Mouse (Mus musculus) intestine, embryonic 15.5 days (tissue): ENCODE results near the gene Gm38394. TPM values are rescaled to one million over a fixed set of nuclear protein-coding genes. Genes with fewer than 3 reads are reported as not detected.
A peak's percentile ranks its signal among the peaks of the same experiment; 100 is the strongest.

Source experiments
- ATAC-seq: fragments of 200-750 bp; cut with Nextera tagmentation; 2 replicates; pipeline ENCODE4 v1.8.0; 2017; ENCODE audit warnings: moderate TSS enrichment, moderate library complexity
- H3K27ac ChIP-seq: fragments of 300-500 bp; sonication (generic); 2 replicates; pipeline ENCODE4 v1.5.1; 2015; ENCODE audit warnings: mild to moderate bottlenecking, inconsistent platforms
- H3K27me3 ChIP-seq: fragments of 300-500 bp; sonication (generic); replicated peaks from 2 replicates; pipeline ENCODE4 v1.6.1; 2015; ENCODE audit warnings: inconsistent platforms
- H3K36me3 ChIP-seq: fragments of 300-500 bp; sonication (generic); 2 replicates; pipeline ENCODE4 v1.6.1; 2015; ENCODE audit warnings: inconsistent platforms
- H3K4me1 ChIP-seq: fragments of 300-500 bp; sonication (generic); replicated peaks from 2 replicates; pipeline ENCODE4 v1.6.1; 2015; ENCODE audit warnings: inconsistent platforms
- H3K4me2 ChIP-seq: fragments of 300-500 bp; sonication (generic); replicated peaks from 2 replicates; pipeline ENCODE4 v1.6.1; 2015; ENCODE audit warnings: mild to moderate bottlenecking, inconsistent platforms
- H3K4me3 ChIP-seq: fragments of 300-500 bp; sonication (generic); replicated peaks from 2 replicates; pipeline ENCODE4 v1.5.1; 2015; ENCODE audit warnings: inconsistent platforms
- H3K9ac ChIP-seq: fragments of 300-500 bp; sonication (generic); 2 replicates; pipeline ENCODE4 v1.6.1; 2015; ENCODE audit warnings: inconsistent platforms
- H3K9me3 ChIP-seq: fragments of 300-500 bp; sonication (generic); 2 replicates; pipeline ENCODE4 v1.6.1; 2016; ENCODE audit warnings: inconsistent platforms
- WGBS: fragments of 180-500 bp; shearing (Covaris S2); methylation state at CpG from one replicate; pipeline ENCODE4 v1.1.7; 2015; 5-methylcytosine and 5-hydroxymethylcytosine counted together
- polyA plus RNA-seq: library from polyadenylated mRNA; unstranded; fragments of >200 nt; fragmentation: Nextera tagmentation; extraction: Ambion mirVana; gene quantifications from 2 replicates; pipeline ENCODE4 v1.2.1, GENCODE M21; 2015

The Gm38394 gene
- polyA plus RNA-seq, 1 experiment from 2014 or later: 5.0 TPM

DNA sequence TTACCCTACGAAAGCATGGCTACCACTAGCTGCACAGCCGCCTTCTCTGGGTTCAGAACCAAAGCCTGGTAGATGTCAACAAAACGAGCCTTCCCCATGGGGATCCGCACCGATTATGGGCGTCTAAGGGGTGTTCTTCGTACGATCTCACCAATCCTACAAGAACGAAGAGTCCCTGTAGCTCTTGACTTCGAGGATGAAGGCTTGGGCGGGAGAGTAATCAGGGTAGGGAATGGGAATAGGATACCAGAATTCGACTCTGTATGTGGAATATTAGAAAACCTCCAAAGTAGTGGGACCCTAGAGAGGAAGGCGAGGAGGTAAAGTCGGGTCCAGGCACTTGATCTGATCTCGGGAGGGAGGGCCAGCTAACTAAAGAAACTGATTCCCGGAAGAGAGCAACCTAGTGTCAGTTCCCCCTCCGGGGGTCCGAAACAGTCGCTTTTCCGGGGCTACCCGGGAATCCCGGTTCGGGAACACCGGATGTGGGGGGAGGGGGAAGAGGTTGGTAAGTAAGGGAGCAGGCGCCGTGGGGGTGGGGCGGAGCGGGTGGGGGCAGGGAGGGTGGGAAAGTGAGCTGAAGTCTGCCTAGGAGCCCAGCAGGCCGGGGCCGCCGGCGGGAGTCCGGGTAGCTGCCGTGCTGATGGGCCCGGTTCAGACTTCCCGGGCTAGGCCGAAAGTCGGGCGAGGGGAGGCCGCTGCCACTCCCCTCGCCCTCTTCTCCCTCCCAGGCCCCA lies 484 bp downstream of the Gm38394 start, which contains the start of gene Zbed6:
Gene Zbed6 (minus strand): TSS at position 420 of the 737 bp plus-strand sequence.
- H3K4me2 ChIP-seq: peak within 1 kb of the TSS; percentile 66
- no peaks in the 10 kb centered on the region for H3K36me3 ChIP-seq
- no peaks in the 10 kb centered on the region for H3K9me3 ChIP-seq
- under 1% methylated on average over 41 of the region's 41 CpGs for WGBS
- peak within 1 kb of the TSS; percentile 70 for H3K4me3 ChIP-seq
- H3K4me1 ChIP-seq: peaks cover 24% of the 10 kb centered on the region
- peak within 1 kb of the TSS; percentile 83 for H3K9ac ChIP-seq
- H3K27ac ChIP-seq: peak within 1 kb of the TSS; percentile 89
- H3K27me3 ChIP-seq: no peaks in the 10 kb centered on the region
- ATAC-seq: peak; percentile 83

DNA sequence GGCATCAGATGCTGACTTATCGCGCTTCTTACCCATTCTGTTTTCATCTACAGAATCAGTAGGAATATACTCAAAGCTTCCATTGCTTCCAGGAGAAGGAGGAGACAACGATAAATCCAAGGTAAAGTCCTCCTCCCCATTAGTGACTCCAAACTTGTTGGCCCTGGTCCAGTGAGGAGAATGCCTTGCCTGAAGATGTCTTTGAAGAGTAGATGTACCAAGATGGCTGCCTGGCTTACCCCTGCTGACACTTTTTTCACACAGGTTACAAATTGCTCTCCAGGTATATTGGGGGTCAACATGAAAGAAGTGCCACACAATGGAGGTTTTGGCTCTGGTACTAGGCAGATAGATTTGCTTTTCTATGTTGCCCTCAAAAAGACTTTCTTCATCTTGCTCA lies 2.2 kb downstream of the Gm38394 start:
- Histone ChIP-seq H3K27me3 (no peaks in the 10 kb centered on the region), H3K9ac (no peak overlapping the region), H3K27ac (no peak overlapping the region), H3K36me3 (no peaks in the 10 kb centered on the region), H3K9me3 (no peaks in the 10 kb centered on the region), H3K4me3 (0 out of 2 replicates have a peak overlapping the region, but pooled peaks have one; percentile 70), H3K4me2 (peak overlapping the region; percentile 66; the same call in 1 of the 2 replicates), H3K4me1 (peaks cover 25% of the 10 kb centered on the region)
- ATAC-seq: no peak
- WGBS: 62% methylated on average over 3 of the region's 3 CpGs

DNA sequence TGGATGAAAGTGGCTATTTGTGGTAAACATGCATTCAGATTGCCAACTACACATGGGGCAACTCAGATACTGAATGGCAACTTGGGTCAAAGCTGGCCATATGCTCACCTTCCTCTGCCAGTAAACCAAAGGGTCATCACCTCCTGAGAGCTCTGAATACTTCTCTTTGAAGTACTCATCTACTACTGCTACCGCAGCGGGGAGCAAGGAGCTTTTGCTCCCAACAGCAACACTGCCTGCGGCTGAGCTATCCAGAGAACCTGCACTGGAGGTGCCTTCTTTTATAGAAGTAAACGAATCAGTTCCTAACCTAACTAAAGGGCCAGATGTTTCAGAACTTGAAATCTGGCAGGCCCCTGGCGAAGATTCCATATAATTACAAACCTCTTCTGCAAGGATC lies 4.3 kb downstream of the Gm38394 start:
- H3K27ac ChIP-seq: no peak overlapping the region
- no peaks in the 10 kb centered on the region for H3K27me3 ChIP-seq
- no peak overlapping the region for H3K4me3 ChIP-seq
- H3K9me3 ChIP-seq: no peaks in the 10 kb centered on the region
- H3K4me2 ChIP-seq: no peak overlapping the region; the same call in 1 of the 2 replicates
- no peaks in the 10 kb centered on the region for H3K36me3 ChIP-seq
- peaks cover 25% of the 10 kb centered on the region for H3K4me1 ChIP-seq
- 54% methylated on average over 5 of the region's 5 CpGs for WGBS
- ATAC-seq: no peak
- H3K9ac ChIP-seq: no peak overlapping the region

DNA sequence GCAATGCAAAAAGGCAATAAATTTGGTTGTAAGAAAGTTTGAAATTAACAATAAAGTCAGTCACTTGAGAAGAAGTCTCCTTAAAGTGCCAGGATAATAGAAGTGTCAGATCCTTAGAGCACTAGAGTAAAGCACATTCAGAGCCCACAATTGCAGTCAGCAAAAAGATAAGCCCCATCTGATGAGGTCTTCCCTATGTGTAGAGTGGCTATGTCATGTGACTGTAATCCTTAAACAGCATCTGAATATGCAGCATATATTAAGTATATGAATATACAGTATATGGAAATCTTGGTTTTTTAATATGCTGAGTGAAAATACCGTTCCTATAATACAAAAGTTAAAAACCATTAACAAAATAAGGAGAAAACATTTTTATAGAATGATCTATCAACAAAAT lies 8.1 kb downstream of the Gm38394 start:
- H3K36me3 ChIP-seq: 0 out of 2 replicates have a peak, but pooled peaks cover 4% of the 10 kb centered on the region
- peaks cover 8% of the 10 kb centered on the region; the same call in 1 of the 2 replicates for H3K4me1 ChIP-seq
- no peak overlapping the region for H3K9ac ChIP-seq
- no peak for ATAC-seq
- H3K9me3 ChIP-seq: no peaks in the 10 kb centered on the region
- no peak overlapping the region for H3K4me2 ChIP-seq
- no peak overlapping the region for H3K27ac ChIP-seq
- no peaks in the 10 kb centered on the region for H3K27me3 ChIP-seq
- WGBS: 95% methylated on average over 1 of the region's 1 CpGs
- no peak overlapping the region for H3K4me3 ChIP-seq

DNA sequence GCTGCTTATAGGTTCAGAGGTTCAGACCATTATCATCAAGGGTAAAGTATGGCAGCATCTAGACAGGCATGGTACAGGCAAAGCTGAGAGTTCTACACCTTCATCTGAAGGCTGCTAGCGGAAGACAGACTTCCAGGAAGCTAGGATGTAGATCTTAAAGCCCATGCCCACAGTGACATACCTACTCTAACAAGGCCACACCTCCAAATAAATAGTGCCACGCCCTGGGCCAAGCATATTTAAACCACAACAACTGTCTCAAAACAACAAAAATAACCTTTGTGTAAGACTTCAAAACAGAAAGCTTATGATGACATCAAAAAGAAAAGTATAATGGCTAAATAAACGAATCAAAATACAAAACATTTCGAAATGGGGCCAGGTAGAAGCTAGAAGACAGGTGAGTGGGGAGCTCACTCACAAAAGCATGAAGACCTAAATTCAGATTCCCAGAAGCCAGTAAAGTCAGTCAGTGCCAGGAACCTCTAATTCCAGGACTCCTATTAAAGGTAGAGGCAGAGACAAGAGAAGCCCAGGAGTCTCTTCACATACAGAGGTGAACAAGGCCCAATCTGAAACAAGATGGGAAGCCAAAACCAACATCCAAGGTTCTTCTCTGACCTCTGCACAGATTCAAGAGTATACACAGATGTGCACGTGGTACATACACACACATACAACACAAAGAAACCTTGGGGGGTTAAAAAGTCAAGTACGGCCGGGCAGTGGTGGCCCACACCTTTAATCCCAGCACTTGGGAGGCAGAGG lies 10.6 kb downstream of the Gm38394 start:
- H3K4me3 ChIP-seq: no peak overlapping the region
- no peak overlapping the region for H3K27ac ChIP-seq
- peaks cover 8% of the 10 kb centered on the region for H3K36me3 ChIP-seq
- no peaks in the 10 kb centered on the region for H3K27me3 ChIP-seq
- no peak overlapping the region for H3K4me2 ChIP-seq
- peaks cover 3% of the 10 kb centered on the region; the same call in 1 of the 2 replicates for H3K4me1 ChIP-seq
- ATAC-seq: no peak
- WGBS: 99% methylated on average over 7 of the region's 7 CpGs
- no peak overlapping the region for H3K9ac ChIP-seq
- no peaks in the 10 kb centered on the region for H3K9me3 ChIP-seq

DNA sequence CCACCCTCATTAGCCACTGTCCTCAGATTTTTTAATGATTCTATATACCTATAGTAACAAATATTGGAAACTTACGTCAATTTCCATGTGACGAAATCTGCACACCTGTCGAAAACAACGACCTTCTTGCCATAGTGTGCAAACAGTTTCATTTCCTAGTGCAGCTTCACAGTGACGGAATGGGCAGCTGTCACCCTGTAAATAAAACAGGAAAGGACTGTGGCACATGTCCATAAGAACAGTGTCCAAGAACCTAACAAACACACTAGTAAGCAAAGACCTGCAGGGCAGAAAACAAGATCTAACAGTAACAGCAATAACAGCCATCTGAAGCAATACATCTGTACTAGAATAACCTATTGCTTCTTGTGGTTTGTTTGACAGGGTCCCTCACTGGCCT lies 15.5 kb downstream of the Gm38394 start:
- Histone ChIP-seq H3K4me3 (no peak overlapping the region), H3K27me3 (no peaks in the 10 kb centered on the region), H3K4me1 (no peaks in the 10 kb centered on the region), H3K36me3 (peaks cover 27% of the 10 kb centered on the region), H3K9ac (no peak overlapping the region), H3K9me3 (no peaks in the 10 kb centered on the region), H3K27ac (no peak overlapping the region), H3K4me2 (no peak overlapping the region)
- no peak for ATAC-seq
- 91% methylated on average over 5 of the region's 5 CpGs for WGBS

DNA sequence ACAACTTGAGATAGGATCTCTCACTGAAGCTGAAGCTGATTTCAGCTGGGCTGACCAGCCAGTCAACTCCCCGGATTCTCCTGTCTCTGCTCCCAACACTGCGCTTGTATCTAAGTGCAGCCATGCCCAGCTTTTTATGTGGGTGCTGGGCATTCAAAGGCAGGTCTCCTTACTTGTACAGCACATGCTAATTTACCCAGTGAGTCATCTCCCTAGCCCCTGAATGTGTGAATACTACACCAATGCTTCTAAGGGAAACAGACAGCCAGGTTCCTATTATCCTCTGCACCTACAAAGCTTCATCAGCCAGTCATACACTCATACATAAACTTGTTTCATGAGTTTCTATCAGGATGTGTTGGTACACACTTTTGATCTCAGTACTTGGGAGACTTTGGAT lies 20.0 kb downstream of the Gm38394 start:
- H3K27me3 ChIP-seq: no peaks in the 10 kb centered on the region
- no peak for ATAC-seq

DNA sequence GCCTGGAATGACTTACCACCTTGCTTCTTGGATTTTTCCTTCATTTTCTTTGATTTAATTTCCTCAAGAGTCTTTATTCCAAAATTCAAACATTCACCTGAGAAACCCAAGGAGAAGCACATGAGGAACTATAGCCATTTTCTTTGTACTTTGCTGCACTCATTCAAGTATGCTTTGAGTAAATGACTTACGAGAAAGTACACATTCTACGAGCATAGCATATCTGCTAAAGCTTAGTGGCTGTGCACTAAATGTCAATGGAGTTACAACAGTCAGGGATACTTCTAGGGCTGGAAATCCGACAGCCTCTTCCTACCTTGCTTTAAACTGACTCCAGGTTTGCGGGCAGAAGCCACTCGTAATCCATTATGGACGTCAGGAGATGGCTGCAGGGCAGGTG lies 22.6 kb downstream of the Gm38394 start:
- Histone ChIP-seq H3K36me3 (peaks cover 61% of the 10 kb centered on the region), H3K4me1 (no peaks in the 10 kb centered on the region), H3K27ac (no peak overlapping the region), H3K27me3 (no peaks in the 10 kb centered on the region), H3K9me3 (no peaks in the 10 kb centered on the region), H3K4me2 (no peak overlapping the region), H3K4me3 (no peak overlapping the region), H3K9ac (no peak overlapping the region)
- WGBS: 87% methylated on average over 6 of the region's 6 CpGs
- no peak for ATAC-seq

More for the DNA sequence above, 20.0 kb downstream of the Gm38394 start:
- Histone ChIP-seq H3K9ac (no peak overlapping the region), H3K4me2 (no peak overlapping the region), H3K4me3 (no peak overlapping the region), H3K9me3 (no peaks in the 10 kb centered on the region), H3K4me1 (no peaks in the 10 kb centered on the region), H3K27ac (no peak overlapping the region), H3K36me3 (peaks cover 56% of the 10 kb centered on the region)
- 89% methylated on average over 2 of the region's 2 CpGs for WGBS

DNA sequence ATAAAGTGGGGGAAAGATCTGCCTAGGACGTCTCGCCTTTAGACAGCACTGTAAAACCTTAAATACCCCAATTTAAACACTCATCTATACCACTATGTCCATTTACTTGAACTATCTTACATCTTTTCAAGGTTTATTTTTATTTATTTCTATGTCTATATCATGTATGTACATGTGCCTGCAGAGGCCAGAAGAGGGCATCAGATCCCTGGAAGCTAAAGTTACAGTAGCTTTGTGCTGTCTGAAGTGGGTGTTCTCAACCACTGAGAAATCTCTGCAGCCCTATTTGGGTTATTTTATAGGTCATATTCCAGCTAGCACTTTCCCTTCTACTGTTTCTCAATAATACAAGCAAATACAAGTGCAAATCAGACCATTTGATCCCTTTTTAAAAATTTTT lies 28.9 kb downstream of the Gm38394 start:
- no peak overlapping the region for H3K4me2 ChIP-seq
- no peaks in the 10 kb centered on the region for H3K27me3 ChIP-seq
- no peaks in the 10 kb centered on the region for H3K4me1 ChIP-seq
- H3K27ac ChIP-seq: no peak overlapping the region
- H3K9me3 ChIP-seq: no peaks in the 10 kb centered on the region
- no peak overlapping the region for H3K4me3 ChIP-seq
- no peak for ATAC-seq
- H3K9ac ChIP-seq: no peak overlapping the region
- peaks cover 41% of the 10 kb centered on the region for H3K36me3 ChIP-seq
- WGBS: 82% methylated on average over 2 of the region's 2 CpGs

DNA sequence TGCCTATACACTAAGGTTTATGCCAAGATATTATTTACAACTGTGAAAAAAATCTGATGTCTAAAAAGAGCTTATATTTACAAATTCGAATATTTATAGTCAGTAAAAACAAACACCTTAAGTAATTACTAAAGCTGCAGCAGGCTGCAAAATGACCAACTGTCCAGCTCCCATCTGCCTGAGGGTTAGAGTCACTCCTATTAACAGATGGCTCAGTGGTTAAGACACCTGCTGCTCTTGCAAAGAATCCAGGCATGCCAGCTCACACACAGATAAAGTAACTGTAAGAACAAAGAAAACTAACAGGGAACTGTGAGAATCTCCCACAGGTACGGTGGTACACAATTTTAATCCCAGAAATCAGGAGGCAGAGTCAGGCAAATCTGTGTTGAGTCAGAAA lies 36.1 kb downstream of the Gm38394 start:
- Histone ChIP-seq H3K4me2 (no peak overlapping the region), H3K4me3 (no peak overlapping the region), H3K9me3 (no peaks in the 10 kb centered on the region), H3K9ac (no peak overlapping the region), H3K27me3 (no peaks in the 10 kb centered on the region), H3K36me3 (peaks cover 53% of the 10 kb centered on the region), H3K4me1 (no peaks in the 10 kb centered on the region), H3K27ac (no peak overlapping the region)
- no peak for ATAC-seq
- 74% methylated on average over 2 of the region's 2 CpGs for WGBS

DNA sequence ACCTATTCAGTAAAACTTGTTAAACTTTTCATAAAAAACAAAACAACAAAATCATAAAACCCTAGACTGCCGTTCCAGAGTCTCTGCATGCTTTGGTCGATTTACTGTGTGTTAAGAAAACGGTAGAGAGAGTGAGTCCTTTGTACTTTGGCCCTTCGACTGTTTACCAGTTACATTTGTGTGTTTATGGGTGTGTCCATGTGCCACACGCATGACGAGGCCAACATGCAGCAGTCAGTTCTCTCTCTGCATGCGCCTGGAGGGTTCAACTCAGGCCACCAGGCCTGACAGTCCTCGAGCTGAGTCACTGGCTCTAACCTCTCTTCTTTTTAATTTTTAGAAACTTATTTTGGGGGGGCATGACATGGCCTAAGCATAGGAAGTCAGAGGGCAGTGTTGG lies 42.8 kb downstream of the Gm38394 start:
- H3K4me1 ChIP-seq: 0 out of 2 replicates have a peak, but pooled peaks cover 4% of the 10 kb centered on the region
- H3K9ac ChIP-seq: no peak overlapping the region
- ATAC-seq: no peak
- no peaks in the 10 kb centered on the region for H3K9me3 ChIP-seq
- no peak overlapping the region for H3K4me2 ChIP-seq
- no peak overlapping the region for H3K27ac ChIP-seq
- no peaks in the 10 kb centered on the region for H3K27me3 ChIP-seq
- WGBS: 63% methylated on average over 8 of the region's 8 CpGs
- H3K36me3 ChIP-seq: peaks cover 32% of the 10 kb centered on the region
- no peak overlapping the region for H3K4me3 ChIP-seq

DNA sequence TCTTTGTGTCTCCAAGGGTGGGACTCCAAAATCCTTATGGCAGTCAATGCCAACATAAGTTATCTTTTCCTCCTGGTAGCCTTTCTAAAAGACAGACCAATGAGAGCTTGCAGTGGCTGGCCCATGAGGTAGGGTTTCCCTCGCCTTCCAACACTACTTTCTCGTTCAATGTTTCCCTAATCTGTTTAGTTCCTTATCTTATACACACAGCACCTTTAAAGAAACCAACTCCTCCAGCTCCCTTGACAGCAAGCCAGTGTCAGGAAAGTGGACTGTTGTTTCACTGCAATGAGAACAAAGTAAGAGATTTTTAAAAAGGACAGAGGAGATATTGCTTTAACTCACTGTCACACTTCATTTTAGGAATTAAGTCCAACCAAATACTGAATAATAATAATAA lies 43.2 kb downstream of the Gm38394 start:
- no peak overlapping the region for H3K4me2 ChIP-seq
- WGBS: 44% methylated on average over 2 of the region's 2 CpGs
- 0 out of 2 replicates have a peak, but pooled peaks cover 4% of the 10 kb centered on the region for H3K4me1 ChIP-seq
- H3K27ac ChIP-seq: no peak overlapping the region
- no peaks in the 10 kb centered on the region for H3K9me3 ChIP-seq
- H3K36me3 ChIP-seq: peaks cover 29% of the 10 kb centered on the region
- H3K27me3 ChIP-seq: no peaks in the 10 kb centered on the region
- no peak overlapping the region for H3K9ac ChIP-seq
- H3K4me3 ChIP-seq: no peak overlapping the region
- ATAC-seq: no peak
